Mouse (Mus musculus) midbrain, embryonic 10.5 days (tissue): Measurements from ENCODE around the gene Phb2. TPM values are rescaled to one million over a fixed set of nuclear protein-coding genes. Genes with fewer than 3 reads are reported as not detected.
A peak's percentile ranks its signal among the peaks of the same experiment; 100 is the strongest.

Experiments used
- DNase-seq: peaks from one replicate; pipeline ENCODE4 v3.0.0-alpha.2; 2017; ENCODE audit warnings: low spot score
- H3K27ac ChIP-seq: fragments of 300-500 bp; sonication (generic); replicated peaks from 2 replicates; pipeline ENCODE4 v1.5.1; 2016; ENCODE audit warnings: mild to moderate bottlenecking
- H3K27me3 ChIP-seq: fragments of 300-500 bp; sonication (generic); 2 replicates; pipeline ENCODE4 v1.6.1; 2016; ENCODE audit warnings: low read depth, mild to moderate bottlenecking; ENCODE audit not compliant: poor library complexity, severe bottlenecking
- H3K36me3 ChIP-seq: fragments of 300-500 bp; sonication (generic); 2 replicates; pipeline ENCODE4 v1.6.1; 2016; ENCODE audit warnings: mild to moderate bottlenecking, moderate library complexity
- H3K4me1 ChIP-seq: fragments of 300-500 bp; sonication (generic); 2 replicates; pipeline ENCODE4 v1.6.1; 2016
- H3K4me3 ChIP-seq: fragments of 300-500 bp; sonication (generic); 2 replicates; pipeline ENCODE4 v1.5.1; 2016; ENCODE audit warnings: mild to moderate bottlenecking, moderate library complexity
- H3K9me3 ChIP-seq: fragments of 300-500 bp; sonication (generic); replicated peaks from 2 replicates; pipeline ENCODE4 v1.6.1; 2016; ENCODE audit warnings: mild to moderate bottlenecking
- WGBS: fragments of 180-500 bp; shearing (Covaris S2); methylation state at CpG from one replicate; pipeline ENCODE4 v1.1.7; 2016; 5-methylcytosine and 5-hydroxymethylcytosine counted together
- polyA plus RNA-seq: library from polyadenylated mRNA; unstranded; fragments of >200 nt; fragmentation: Nextera tagmentation; extraction: Ambion mirVana; gene quantifications from 2 replicates; pipeline ENCODE4 v1.2.1, GENCODE M21; 2016

Gene Phb2
- 401 and 471 TPM in 2 replicates for polyA plus RNA-seq

DNA sequence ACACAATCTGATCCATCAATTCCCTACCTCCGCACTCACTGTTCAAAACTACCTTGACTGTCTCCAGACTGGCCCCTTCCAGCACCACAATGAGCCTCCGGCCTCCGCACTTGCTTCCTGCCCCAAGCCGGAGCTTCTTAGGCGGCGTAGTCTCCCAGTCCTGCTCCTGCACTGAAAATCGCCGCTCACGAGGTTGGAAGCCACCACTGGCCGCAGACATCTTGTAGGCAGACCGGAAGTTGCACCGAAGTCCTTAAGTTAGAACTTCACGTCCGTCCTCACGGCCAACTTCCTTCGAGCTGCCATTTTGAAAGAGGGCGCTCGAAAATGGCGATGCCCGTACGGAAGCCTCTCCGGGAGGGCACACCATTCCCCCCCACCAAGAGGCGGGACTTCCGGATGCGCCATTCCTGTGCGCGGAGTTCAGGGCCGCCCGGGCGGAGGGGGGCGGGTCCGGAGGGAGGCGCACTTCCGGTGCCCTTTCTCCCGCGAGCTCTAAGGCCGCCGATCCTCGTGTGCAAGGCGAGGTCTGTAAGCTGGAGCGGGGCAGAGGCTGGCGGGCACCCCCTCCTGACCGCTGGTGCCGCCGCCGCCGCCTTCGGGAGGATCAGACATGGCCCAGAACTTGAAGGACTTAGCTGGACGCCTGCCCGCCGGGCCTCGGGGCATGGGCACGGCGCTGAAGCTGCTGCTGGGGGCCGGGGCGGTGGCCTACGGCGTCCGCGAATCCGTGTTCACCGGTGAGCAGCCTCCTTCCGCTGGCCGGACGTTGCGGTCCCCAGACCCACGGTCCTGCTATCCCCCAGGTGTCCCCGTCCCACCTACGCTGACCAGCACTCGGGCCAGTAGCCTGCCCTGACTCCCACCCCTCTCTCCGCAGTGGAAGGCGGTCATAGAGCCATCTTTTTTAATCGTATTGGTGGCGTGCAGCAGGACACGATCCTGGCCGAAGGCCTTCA is at the start of gene Phb2, which contains the start of gene Emg1:
Gene Phb2 (plus strand): TSS at position 513 of the 959 bp plus-strand sequence.
Gene Emg1 (minus strand): TSS at position 355 of the 959 bp plus-strand sequence.
- Histone ChIP-seq H3K27ac (peak within 1 kb of the TSS; percentile 92), H3K4me1 (peaks cover 44% of the 10 kb centered on the region), H3K27me3 (no peaks in the 10 kb centered on the region), H3K36me3 (peaks cover 74% of the 10 kb centered on the region), H3K4me3 (peak within 1 kb of the TSS; percentile 92), H3K9me3 (no peaks in the 10 kb centered on the region)
- WGBS, result under 1% methylated on average over 76 of the region's 76 CpGs
- peak; percentile 99 for DNase-seq

DNA sequence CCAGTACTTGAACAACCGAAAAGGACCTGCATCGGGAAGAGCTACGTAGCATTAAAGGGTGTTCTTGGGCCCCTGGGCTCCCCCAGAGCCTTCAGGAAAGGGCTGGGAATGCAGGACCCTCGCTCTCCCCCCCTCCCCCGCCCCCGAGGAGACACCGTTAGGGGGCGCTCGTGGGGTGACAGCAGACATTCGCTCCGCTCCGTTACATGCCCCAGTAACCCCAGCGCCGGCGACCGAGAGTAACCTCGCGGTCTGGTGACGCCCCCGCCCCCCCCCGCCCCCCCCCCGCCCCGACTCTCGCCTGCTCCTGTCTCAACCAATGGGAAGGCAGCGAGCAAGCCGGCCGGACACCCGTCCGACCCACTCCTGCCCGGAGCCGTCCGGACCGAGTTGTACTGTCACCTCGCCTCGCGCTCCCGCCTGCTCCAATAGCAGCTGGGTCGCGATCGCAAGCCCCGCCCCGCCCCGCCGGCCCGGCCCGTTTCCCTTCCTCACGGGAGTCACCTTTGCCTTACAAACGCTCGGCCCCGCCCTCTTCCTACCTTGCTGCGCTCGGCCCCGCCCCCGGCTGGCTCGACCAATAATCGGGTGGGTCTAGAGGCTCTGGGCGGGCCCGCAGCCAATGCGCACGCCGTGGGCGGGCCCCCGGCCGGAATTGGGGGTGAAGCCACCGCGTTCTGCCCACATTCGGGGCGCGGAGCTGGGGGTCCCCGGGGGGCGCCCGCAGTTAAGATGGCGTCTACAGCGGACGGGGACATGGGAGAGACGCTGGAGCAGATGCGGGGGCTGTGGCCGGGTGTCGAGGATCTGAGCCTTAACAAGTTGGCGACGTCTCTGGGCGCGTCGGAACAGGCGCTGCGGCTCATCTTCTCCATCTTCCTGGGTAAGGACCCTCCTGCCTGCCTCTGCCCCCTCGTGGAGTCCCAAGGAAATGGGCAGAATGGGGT is 49.4 kb upstream of the Phb2 start, which contains the start of gene Lpcat3:
Gene Lpcat3 (plus strand): TSS at position 551 of the 947 bp plus-strand sequence.
- Histone ChIP-seq H3K9me3 (no peaks in the 10 kb centered on the region), H3K27ac (peak within 1 kb of the TSS; percentile 88), H3K27me3 (no peaks in the 10 kb centered on the region), H3K36me3 (no peaks in the 10 kb centered on the region), H3K4me1 (peaks cover 12% of the 10 kb centered on the region), H3K4me3 (peak within 1 kb of the TSS; percentile 77)
- peak; percentile 99 for DNase-seq
- under 1% methylated on average over 82 of the region's 87 CpGs for WGBS

DNA sequence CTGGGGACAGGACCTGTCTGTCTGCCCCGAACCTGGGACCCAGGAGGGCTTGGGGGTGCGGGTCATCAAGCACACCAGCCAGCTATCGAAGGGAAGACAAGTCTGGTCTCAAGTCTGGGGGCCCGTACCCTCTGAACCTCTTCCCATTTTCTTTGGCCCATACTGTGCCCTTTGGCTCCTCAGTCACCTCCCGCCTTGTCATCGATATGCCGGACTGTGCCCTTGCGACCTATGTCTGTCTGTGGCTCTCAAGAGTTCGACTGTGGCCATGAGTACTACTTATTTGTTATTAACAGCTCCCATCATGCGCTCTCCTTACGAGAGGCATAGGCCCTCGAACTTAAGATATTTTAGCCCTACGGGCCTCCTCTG is 48.7 kb upstream of the Phb2 start:
- 0 out of 2 replicates have a peak, but pooled peaks cover 3% of the 10 kb centered on the region for H3K36me3 ChIP-seq
- peak overlapping the region; percentile 88 for H3K27ac ChIP-seq
- peak overlapping the region; percentile 77 for H3K4me3 ChIP-seq
- DNase-seq, result no peak
- H3K4me1 ChIP-seq, result peaks cover 15% of the 10 kb centered on the region
- 23% methylated on average over 13 of the region's 13 CpGs for WGBS
- H3K9me3 ChIP-seq, result no peaks in the 10 kb centered on the region
- H3K27me3 ChIP-seq, result no peaks in the 10 kb centered on the region

DNA sequence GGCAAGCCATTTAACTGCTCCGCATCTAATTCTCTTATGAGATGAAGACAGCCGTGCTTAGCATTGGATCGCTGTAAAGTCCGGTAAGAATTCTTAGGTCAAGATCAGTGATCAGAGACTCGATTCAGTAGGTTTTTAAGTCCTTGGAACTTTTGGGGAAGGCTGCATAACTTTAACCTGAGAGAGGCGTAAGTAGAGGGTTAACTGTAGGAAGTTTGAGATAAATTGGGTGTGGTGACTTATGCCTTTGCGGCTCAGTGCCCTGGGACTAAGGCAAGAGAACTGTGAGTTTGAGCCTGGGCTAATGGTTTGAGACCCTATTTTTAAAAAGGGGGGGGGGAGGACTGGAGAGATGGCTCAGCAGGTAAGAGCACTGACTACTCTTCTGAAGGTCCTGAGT is 47.9 kb upstream of the Phb2 start:
- WGBS, result 92% methylated on average over 7 of the region's 7 CpGs
- Histone ChIP-seq H3K36me3 (0 out of 2 replicates have a peak, but pooled peaks cover 3% of the 10 kb centered on the region), H3K27me3 (no peaks in the 10 kb centered on the region), H3K4me3 (no peak overlapping the region), H3K4me1 (peaks cover 15% of the 10 kb centered on the region), H3K27ac (no peak overlapping the region), H3K9me3 (no peaks in the 10 kb centered on the region)
- DNase-seq, result no peak

DNA sequence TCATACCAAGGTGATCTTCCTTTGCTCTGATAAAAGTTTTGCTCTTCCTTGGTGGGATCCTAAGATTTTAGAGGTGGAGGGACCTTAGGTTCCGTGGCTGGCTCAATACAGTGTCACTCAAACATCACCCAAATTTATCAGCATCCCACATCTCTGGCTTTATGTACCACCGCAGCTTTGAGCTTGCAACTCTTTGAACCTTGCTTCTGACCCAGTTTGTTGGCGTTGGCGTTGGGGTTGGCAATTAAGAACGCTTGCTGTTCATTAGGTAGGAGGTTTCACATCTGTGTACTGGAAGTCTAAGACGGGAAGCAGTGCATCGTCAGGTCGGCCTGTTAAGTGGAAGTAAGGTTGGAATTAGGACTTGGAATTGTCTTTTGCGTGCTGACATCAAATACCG is 47.1 kb upstream of the Phb2 start:
- no peak overlapping the region for H3K27ac ChIP-seq
- no peak for DNase-seq
- H3K4me1 ChIP-seq, result peaks cover 15% of the 10 kb centered on the region
- H3K4me3 ChIP-seq, result no peak overlapping the region
- no peaks in the 10 kb centered on the region for H3K9me3 ChIP-seq
- 0 out of 2 replicates have a peak, but pooled peaks cover 3% of the 10 kb centered on the region for H3K36me3 ChIP-seq
- no peaks in the 10 kb centered on the region for H3K27me3 ChIP-seq
- 90% methylated on average over 10 of the region's 10 CpGs for WGBS

DNA sequence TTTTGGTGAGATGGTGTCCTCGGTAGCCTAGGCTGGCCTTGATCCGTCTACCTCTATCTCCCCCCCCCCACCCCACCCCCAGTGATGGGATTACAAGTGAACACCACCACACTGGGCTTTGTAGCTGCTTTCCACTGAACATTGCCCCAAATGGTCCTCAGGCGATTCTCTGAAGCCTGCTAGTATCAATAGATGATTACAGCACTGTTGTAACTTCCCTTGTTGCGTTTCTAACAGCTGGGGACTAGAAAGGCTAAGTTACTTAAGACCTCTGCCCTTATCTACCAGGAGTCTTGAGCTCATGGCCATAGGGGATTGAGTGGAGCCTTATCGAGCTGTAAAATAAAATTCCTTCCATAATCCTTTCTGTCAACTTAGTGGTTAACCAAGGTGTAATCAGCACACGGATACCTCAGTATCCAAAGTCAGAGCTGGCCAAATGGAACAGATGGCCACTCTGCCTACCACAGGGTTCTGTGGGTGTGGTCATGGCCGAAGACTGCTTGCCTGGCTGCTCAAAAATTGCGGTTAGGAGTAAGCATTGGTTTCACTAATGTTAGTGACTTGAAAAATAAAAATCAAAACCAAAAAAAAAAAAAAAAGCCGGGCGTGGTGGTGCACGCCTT is 42.8 kb upstream of the Phb2 start:
- Histone ChIP-seq H3K9me3 (no peaks in the 10 kb centered on the region), H3K4me1 (peaks cover 8% of the 10 kb centered on the region; the same call in 1 of the 2 replicates), H3K4me3 (no peak overlapping the region), H3K36me3 (peaks cover 6% of the 10 kb centered on the region), H3K27me3 (no peaks in the 10 kb centered on the region), H3K27ac (no peak overlapping the region)
- 88% methylated on average over 11 of the region's 11 CpGs for WGBS
- DNase-seq, result no peak

DNA sequence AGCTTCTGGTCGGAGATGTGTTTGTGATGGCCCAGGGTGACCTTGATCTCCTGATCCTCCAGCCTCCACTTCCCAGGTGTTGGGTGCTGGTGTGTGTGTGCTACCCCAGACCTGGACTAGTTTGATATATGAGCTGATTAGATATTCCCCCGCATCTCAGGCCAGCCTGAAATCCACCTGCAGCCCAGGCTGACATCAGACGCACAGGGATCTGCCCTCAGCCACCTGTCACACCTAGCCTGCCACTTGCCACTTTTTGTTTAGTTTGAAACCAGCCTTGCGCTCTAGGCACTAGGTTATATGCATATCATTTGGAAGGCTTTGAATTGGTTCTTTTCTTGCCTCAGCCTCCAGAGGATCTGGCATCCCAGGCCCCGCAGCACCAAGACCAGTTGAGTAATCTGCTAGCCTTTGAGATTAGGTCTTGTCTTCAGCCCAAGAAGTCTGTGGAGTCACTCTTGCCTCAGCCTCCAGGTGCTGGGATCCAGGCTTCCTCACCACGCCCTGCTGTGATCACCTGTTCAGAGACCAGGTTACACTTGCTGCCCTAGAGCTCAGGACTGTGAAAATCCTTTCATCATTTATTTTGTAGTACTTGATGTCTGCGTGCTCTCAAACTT is 41.7 kb upstream of the Phb2 start:
- no peaks in the 10 kb centered on the region for H3K27me3 ChIP-seq
- no peak overlapping the region for H3K4me3 ChIP-seq
- DNase-seq, result no peak
- peaks cover 8% of the 10 kb centered on the region; the same call in 1 of the 2 replicates for H3K4me1 ChIP-seq
- peaks cover 13% of the 10 kb centered on the region for H3K36me3 ChIP-seq
- H3K9me3 ChIP-seq, result no peaks in the 10 kb centered on the region
- H3K27ac ChIP-seq, result no peak overlapping the region
- 91% methylated on average over 7 of the region's 7 CpGs for WGBS

DNA sequence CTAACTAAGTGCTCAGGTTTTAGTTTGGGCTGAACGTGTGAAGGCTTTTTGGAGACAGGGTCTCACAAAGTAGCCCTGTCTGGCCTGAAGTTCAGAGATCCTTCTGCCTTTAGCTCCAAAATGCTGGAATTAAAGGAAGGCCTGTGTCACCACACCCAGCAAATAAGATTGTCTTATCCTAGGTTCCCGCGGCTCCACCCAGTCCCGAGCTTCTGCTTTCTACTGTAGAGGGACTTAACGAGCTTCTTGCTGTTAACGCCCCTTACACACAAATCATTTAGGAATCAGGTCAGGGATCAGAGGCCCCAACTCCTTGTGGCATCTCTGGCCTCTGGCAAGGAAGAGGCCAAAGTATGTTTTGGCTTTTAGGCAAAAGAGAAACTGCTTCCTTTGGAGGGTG is 40.0 kb upstream of the Phb2 start:
- Histone ChIP-seq H3K4me3 (no peak overlapping the region), H3K36me3 (peaks cover 17% of the 10 kb centered on the region), H3K27me3 (no peaks in the 10 kb centered on the region), H3K4me1 (peaks cover 8% of the 10 kb centered on the region; the same call in 1 of the 2 replicates), H3K27ac (no peak overlapping the region), H3K9me3 (no peaks in the 10 kb centered on the region)
- whole genome bisulfite sequencing, result 70% methylated on average over 6 of the region's 6 CpGs
- no peak for DNase-seq

DNA sequence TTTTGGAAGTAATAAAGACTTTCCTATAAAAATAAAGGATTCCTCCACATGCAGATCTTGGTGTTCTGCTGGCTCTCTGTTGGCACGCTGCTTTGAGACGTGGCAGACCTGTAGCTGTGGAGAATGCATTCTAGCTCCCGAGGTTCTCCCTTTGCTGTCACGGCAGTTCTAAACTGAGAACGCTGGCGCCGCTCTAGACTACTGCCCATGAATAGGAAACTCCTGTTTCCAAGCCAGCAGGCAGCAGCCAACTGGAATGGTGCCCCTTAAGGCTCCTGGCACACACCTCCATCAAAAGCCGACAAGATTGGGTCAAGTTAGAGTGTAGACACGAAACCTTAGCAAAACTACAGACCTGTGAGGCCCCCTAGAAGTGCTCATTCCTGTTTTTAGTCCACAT is 38.5 kb upstream of the Phb2 start:
- H3K9me3 ChIP-seq, result no peaks in the 10 kb centered on the region
- H3K27me3 ChIP-seq, result no peaks in the 10 kb centered on the region
- 89% methylated on average over 9 of the region's 9 CpGs for WGBS
- peaks cover 5% of the 10 kb centered on the region; the same call in 1 of the 2 replicates for H3K4me1 ChIP-seq
- H3K27ac ChIP-seq, result no peak overlapping the region
- H3K4me3 ChIP-seq, result no peak overlapping the region
- H3K36me3 ChIP-seq, result peaks cover 14% of the 10 kb centered on the region
- DNase-seq, result no peak

DNA sequence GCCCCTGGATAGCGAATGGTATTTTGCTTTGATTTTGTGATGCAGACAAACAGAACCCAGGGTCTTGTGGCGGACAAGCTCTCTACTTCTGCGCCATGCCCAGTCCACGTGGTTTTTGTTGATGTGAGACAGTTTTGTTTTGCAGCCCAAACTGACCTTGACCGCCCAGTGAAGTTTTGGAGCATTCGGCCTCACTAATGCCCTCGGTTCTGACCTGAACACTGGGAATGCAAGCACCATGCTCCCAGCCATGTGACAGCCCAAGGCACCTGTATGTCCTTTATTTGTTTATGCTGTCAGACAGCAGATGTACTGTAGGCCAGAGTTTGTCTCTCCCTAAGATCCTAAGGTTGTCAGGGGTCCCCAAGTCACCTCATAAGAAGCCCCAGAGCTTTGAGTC is 37.5 kb upstream of the Phb2 start:
- H3K36me3 ChIP-seq, result peaks cover 14% of the 10 kb centered on the region
- H3K27me3 ChIP-seq, result no peaks in the 10 kb centered on the region
- H3K4me3 ChIP-seq, result no peak overlapping the region
- H3K9me3 ChIP-seq, result no peaks in the 10 kb centered on the region
- no peak for DNase-seq
- peaks cover 5% of the 10 kb centered on the region; the same call in 1 of the 2 replicates for H3K4me1 ChIP-seq
- 95% methylated on average over 7 of the region's 7 CpGs for WGBS
- H3K27ac ChIP-seq, result no peak overlapping the region

DNA sequence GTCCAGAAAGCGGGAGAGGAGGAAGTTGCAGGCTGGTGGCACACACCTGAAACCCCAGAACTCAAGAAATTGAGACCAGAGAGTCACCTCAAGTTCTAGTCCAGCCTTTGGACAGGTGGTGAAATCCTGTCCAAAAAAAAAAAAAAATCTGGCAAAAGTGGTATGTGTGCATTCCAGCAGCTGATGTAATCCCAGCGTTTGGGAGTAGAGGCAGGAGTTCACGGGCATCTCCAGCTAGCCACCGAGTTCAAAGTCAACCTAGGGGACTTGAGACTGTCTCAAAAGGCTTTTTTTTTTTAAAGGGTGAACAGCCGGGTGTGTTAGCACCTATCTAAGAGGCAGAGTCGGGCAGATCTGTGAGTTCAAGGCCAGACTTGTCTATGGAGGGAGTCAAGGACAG is 36.0 kb upstream of the Phb2 start:
- H3K9me3 ChIP-seq, result no peaks in the 10 kb centered on the region
- H3K27me3 ChIP-seq, result no peaks in the 10 kb centered on the region
- no peak overlapping the region for H3K27ac ChIP-seq
- DNase-seq, result no peak
- no peak overlapping the region for H3K4me3 ChIP-seq
- WGBS, result 90% methylated on average over 6 of the region's 6 CpGs
- peaks cover 14% of the 10 kb centered on the region for H3K36me3 ChIP-seq
- H3K4me1 ChIP-seq, result peaks cover 5% of the 10 kb centered on the region; the same call in 1 of the 2 replicates
